Mouse (Mus musculus): ENCODE data around the gene 4930433I11Rik.

- TF ChIP-seq CTCF (conservative IDR thresholded peaks at IDR 0.05; ENCODE audit: insufficient read depth, insufficient read length, low read depth, low read length): no peak
- TF ChIP-seq POLR2A (IDR thresholded peaks at IDR 0.05; ENCODE audit: low read depth, low read length): no peak
Observed at GRCm38 (mm10) chr7:40987243-40987642, at the start of gene 4930433I11Rik.

All from kidney, adult 2 months (tissue).